Mouse (Mus musculus): ENCODE data around the gene Scamp3. TPM values are rescaled to one million over a fixed set of nuclear protein-coding genes. Genes with fewer than 3 reads are reported as not detected.

Scamp3 gene
- total RNA-seq, 4 experiments from 2014 or later = 66.2 to 72.5 (median 69.1) TPM

DNA sequence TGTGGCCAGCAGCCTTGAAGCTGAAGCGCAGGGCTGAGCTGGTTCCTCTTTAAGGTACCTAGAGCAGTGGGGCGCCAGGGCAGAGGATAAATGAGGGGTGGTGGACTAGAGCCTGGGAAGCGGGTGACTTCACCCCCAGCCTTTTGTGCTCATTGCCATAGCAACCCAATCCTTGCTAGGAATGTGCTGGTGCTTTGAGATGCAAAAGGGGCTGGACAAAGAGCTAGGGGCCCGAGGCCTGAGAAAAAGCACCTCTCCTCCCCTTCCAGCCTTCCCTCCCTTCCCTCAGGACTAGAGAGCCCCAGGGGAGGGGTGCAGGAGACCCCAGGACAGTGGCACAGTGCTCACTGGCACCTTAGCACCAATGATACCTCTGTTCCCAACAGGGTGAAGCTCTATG is 48.6 kb downstream of the Scamp3 start:
- peak; percentile 61 to 70 for DNase-seq (ENCODE audit: low spot score in 2 of 2)

DNA sequence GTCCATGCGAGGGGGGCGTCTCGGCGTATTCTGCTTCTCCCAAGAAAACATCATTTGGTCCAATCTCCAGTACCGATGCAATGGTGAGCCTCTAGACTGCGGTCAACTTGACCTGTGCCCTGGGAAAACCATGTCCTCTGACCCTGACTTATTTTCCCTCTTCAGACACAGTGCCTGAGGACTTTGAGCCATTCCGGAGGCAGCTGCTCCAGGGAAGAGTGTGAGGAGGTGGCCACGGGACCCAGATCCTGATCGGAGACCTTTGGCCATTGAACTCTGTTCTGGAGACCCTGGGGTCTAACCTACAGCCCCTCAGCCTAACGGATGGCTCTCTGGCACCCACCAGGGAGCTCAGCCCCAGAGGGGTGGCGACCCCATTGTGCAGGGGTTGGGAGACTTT is 49.1 kb downstream of the Scamp3 start:
- no peak for DNase-seq (ENCODE audit: low spot score in 2 of 2)

DNA sequence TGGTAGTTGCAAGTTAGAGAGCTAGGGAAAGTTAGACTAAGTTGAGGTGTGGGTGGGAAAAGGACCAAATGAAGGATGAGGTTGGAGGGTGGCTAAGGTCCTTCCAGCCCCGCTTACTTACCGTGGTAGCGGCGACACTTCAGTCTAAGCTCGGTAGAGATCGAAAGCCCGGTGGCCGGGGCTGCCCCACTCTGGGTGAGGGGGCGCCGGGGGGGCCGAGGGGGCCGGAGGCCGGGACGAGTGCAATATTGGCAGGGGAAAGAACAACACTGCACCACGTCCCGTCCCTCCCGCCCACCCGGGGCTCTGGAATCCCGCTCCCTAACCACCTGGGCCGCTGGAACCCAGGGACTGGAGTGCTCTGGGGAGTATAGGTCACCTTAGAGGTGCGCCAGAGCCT is 49.6 kb downstream of the Scamp3 start, which contains the start of gene Mtx1:
Gene Mtx1 (minus strand): TSS at position 189 of the 400 bp plus-strand sequence.
- no peak for DNase-seq (ENCODE audit: low spot score in 2 of 2)

DNA sequence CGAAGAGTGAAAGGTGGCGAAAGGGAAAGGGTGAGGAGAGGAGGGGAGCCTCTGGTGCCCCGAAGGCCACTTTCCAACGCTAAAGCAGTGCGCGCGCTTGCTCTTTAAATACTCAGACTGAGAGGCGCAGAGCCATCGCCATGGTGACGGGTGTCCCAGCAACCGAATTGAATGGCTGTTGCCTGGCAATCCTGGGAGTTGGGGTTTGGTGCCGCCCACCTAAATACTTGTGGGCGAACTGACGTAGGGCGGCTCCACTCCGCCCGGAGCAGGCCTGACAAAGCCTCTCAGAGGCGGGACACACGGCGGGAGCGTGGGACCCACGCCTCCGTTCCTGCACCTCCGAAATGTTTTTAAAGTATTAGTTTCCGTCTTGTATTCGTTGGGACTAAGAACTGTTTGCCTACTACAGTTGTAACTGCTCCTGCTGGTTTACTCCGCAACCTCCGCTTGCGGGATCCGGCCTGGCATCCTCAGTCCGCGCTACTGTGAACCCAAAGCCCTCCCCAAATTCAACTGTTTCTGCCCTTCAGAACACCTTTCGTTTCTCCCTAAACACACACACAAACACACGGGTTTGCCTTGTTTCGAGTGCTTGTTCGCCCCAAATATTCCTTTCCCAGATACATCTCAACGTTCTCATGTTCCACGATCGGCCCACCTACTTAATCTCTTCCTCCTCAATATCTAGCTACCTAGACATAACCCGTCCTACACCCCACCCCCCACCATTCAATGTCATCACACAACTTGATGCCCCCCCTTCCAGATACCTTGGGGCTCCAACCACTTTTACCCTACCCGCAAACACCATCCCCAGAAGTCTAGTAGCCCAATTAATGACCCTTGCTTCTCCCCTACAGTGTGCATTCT is 50.3 kb downstream of the Scamp3 start:
- DNase-seq (ENCODE audit: low spot score in 2 of 2) = peak; percentile 94

DNA sequence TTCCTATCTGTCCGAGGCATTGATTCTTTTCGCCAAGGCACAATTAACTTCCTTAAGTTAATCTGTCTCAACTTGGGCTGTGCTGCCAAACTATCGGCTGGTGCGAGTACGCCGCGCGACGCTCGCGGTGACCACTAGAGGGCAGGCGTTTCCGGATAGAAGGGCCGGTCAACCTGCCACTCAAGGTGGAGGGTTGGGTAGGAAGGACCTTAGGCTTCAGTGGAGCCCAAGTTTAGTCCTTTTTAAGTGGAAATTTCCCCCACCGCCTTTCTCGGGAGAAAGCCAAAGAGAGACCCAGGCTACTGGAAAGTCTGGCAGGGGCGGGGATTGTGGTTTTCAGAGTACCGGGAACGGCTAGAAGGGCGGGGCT is 50.9 kb downstream of the Scamp3 start:
- peak; percentile 71 to 85 for DNase-seq (ENCODE audit: low spot score in 2 of 2)

DNA sequence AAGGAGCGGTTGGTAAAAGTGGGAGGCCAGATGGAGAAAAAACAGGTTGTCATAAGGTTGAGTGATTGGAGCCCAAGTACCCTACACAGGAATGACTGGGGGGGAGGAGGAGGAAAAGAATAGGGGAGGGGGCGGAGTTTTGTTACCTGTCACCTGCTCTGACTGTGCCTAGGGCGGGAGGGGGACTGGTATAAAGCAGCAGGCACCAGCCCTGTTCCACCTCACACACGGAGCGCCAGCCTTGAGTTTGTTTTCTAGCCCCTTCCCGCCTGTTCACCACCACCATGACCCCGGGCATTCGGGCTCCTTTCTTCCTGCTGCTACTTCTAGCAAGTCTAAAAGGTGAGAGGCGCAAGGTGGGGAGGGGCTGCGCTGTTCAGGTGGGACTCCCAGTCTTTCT is 51.6 kb downstream of the Scamp3 start, which contains the start of gene Muc1:
Gene Muc1 (plus strand): TSS at position 222 of the 400 bp plus-strand sequence.
- no peak for DNase-seq (ENCODE audit: low spot score in 2 of 2)

DNA sequence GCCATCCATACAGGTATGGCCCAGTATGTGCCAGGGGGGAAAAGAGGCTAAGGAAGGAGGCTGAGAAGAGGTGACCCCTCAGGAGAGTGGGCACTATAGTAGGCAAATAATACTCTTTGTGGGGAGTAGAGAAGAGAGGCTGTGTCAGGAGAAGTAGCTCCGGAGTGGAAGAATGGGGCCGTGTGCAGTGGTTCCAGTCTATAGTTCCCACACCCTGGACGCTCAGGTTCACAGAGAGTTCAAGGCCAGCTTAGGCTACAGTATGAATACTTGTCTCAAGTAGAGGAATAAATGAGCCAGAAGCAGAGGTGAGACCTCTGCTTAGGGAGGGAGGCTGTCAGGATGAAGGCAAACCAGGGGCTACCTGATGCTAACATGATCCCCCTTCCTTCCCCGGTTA is 52.0 kb downstream of the Scamp3 start:
- no peak for DNase-seq (ENCODE audit: low spot score in 2 of 2)

DNA sequence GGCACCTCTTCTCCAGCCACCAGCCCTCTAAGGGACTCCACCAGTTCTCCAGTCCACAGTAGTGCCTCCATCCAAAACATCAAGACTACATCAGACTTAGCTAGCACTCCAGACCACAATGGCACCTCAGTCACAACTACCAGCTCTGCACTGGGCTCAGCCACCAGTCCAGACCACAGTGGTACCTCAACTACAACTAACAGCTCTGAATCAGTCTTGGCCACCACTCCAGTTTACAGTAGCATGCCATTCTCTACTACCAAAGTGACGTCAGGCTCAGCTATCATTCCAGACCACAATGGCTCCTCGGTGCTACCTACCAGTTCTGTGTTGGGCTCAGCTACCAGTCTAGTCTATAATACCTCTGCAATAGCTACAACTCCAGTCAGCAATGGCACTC is 53.3 kb downstream of the Scamp3 start:
- no peak for DNase-seq (ENCODE audit: low spot score in 2 of 2)

DNA sequence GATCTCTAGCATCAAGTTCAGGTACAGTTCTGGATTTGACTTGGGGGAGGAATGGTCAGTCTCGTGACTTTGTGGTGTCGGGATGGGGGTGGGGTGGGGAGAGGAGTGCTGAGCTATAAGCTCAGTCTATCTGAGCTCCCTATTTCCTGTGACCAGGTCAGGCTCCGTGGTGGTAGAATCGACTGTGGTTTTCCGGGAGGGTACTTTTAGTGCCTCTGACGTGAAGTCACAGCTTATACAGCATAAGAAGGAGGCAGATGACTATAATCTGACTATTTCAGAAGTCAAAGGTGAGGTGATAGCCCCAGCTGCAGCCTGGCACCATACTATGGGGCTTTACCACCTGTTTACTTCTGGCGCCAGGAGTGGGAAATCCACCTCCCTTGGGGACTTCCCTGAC is 54.1 kb downstream of the Scamp3 start:
- no peak for DNase-seq (ENCODE audit: low spot score in 2 of 2)

DNA sequence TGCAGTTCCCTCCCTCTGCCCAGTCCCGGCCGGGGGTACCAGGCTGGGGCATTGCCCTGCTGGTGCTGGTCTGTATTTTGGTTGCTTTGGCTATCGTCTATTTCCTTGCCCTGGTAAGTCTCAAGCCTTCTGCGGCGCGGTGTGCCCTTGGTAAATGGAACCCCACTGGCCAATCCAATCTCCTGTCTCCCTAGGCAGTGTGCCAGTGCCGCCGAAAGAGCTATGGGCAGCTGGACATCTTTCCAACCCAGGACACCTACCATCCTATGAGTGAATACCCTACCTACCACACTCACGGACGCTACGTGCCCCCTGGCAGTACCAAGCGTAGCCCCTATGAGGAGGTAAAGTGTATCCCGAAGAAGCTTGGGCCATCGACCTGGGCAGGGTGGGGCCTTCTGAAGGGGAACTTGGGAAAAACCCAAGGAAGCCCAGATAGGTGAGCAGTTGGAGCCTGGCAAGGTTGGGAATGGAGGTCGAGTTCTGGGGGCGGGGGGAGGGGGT is 54.6 kb downstream of the Scamp3 start:
- DNase-seq (ENCODE audit: low spot score in 2 of 2) = no peak

Small RNAs within 50 kb of the gene (microRNA-seq; reads per million reads assigned to microRNA genes)
- 6,804 to 10,287 reads per million in 2 experiments for gene Mir92b

Other genes starting within 250 kb of the Scamp3 start
- gene Ash1l, start 226.9 kb upstream of the Scamp3 start, total RNA-seq (2022) = 10 to 100 TPM; 76.4 to 97.2 (median 89.0) TPM
- 100 to 1,000 TPM; 101 to 125 (median 112) TPM for gene Dap3, start 226.3 kb upstream of the Scamp3 start, total RNA-seq (2022)
- 100 to 1,000 TPM; 144 to 149 (median 146) TPM for gene Rusc1, start 84.2 kb upstream of the Scamp3 start, total RNA-seq (2022)
- under 1 TPM in 1 of 4 experiments, not detected in 3; 0.18 TPM for gene Gm43738, start 76.4 kb upstream of the Scamp3 start, total RNA-seq (2022)
- 100 to 1,000 TPM in 2 of 4 experiments, 10 to 100 TPM in 2; 84.1 to 119 (median 97.3) TPM for gene Fdps, start 75.5 kb upstream of the Scamp3 start, total RNA-seq (2022)
- under 1 TPM in 1 of 4 experiments, not detected in 3; 0.14 TPM for gene Pklr, start 41.3 kb upstream of the Scamp3 start, total RNA-seq (2022)
- gene Hcn3, start 17.3 kb upstream of the Scamp3 start, total RNA-seq (2022) = 10 to 100 TPM; 13.3 to 15.2 (median 14.2) TPM
- 10 to 100 TPM; 44.5 to 54.1 (median 48.9) TPM for gene Clk2, start 12.7 kb upstream of the Scamp3 start, total RNA-seq (2022)
- 10 to 100 TPM; 52.6 to 54.5 (median 53.5) TPM for gene Fam189b, start 5.7 kb downstream of the Scamp3 start, total RNA-seq (2022)
- gene Gba, start 25.5 kb downstream of the Scamp3 start, total RNA-seq (2022) = 10 to 100 TPM; 62.1 to 75.2 (median 68.5) TPM
- 10 to 100 TPM; 27.4 to 40.7 (median 35.3) TPM for gene Thbs3, start 37.7 kb downstream of the Scamp3 start, total RNA-seq (2022)
- 10 to 100 TPM; 85.4 to 96.0 (median 94.4) TPM for gene Mtx1, start 49.6 kb downstream of the Scamp3 start, total RNA-seq (2022)
- gene Muc1, start 51.6 kb downstream of the Scamp3 start, total RNA-seq (2022) = 1 to 10 TPM in 2 of 4 experiments, under 1 TPM in 2; 0.37 to 1.7 (median 1.2) TPM
- gene Krtcap2, start 68.5 kb downstream of the Scamp3 start, total RNA-seq (2022) = 10 to 100 TPM; 73.9 to 82.9 (median 79.4) TPM
- gene Trim46, start 68.8 kb downstream of the Scamp3 start, total RNA-seq (2022) = 10 to 100 TPM; 74.0 to 89.3 (median 80.2) TPM
- gene Dpm3, start 81.9 kb downstream of the Scamp3 start, total RNA-seq (2022) = 10 to 100 TPM; 44.2 to 67.3 (median 61.7) TPM
- gene Slc50a1, start 93.1 kb downstream of the Scamp3 start, total RNA-seq (2022) = 10 to 100 TPM; 51.8 to 69.9 (median 58.2) TPM
- 10 to 100 TPM in 2 of 4 experiments, 1 to 10 TPM in 2; 7.9 to 12.6 (median 10.5) TPM for gene Efna1, start 103.7 kb downstream of the Scamp3 start, total RNA-seq (2022)
- gene Efna3, start 145.5 kb downstream of the Scamp3 start, total RNA-seq (2022) = 10 to 100 TPM; 57.7 to 72.8 (median 60.8) TPM
- 1 to 10 TPM in 3 of 4 experiments, under 1 TPM in 1; 0.96 to 1.4 (median 1.1) TPM for gene Efna4, start 160.6 kb downstream of the Scamp3 start, total RNA-seq (2022)
- 100 to 1,000 TPM; 129 to 141 (median 137) TPM for gene Adam15, start 172.5 kb downstream of the Scamp3 start, total RNA-seq (2022)
- gene Dcst2, start 184.5 kb downstream of the Scamp3 start, total RNA-seq (2022) = under 1 TPM; 0.32 to 0.47 (median 0.39) TPM
- gene Dcst1, start 187.8 kb downstream of the Scamp3 start, total RNA-seq (2022) = under 1 TPM in 2 of 4 experiments, not detected in 2; 0.16 to 0.48 TPM
- gene Zbtb7b, start 217.3 kb downstream of the Scamp3 start, total RNA-seq (2022) = 10 to 100 TPM; 12.6 to 18.7 (median 15.9) TPM
- gene Lenep, start 225.3 kb downstream of the Scamp3 start, total RNA-seq (2022) = 1 to 10 TPM; 1.9 to 7.1 (median 4.3) TPM
- gene Flad1, start 234.4 kb downstream of the Scamp3 start, total RNA-seq (2022) = 10 to 100 TPM; 35.8 to 37.8 (median 37.1) TPM
- gene Cks1b, start 240.9 kb downstream of the Scamp3 start, total RNA-seq (2022) = 1 to 10 TPM; 1.6 to 4.7 (median 2.5) TPM
- gene Shc1, start 241.0 kb downstream of the Scamp3 start, total RNA-seq (2022) = 10 to 100 TPM; 16.4 to 22.3 (median 19.9) TPM

All from layer of hippocampus, adult 8-10 months (tissue).